Mouse (Mus musculus) olfactory bulb, adult 2 months (tissue): ENCODE measurements at regions not wholly inside any gene's neighbourhood (a gene's known extent, or its start where the extent isn't known, plus 50 kb on each side); places are given as distances from the start of the nearest gene placed in this dataset.

Experiments
- CTCF ChIP-seq: fragments of 200-500 bp; IDR thresholded peaks from 2 replicates; pipeline ENCODE4 v1.5.1; 2012; ENCODE audit warnings: low read depth, mild to moderate bottlenecking, low read length, moderate library complexity; ENCODE audit not compliant: insufficient read depth
- POLR2A ChIP-seq: fragments of 200-500 bp; IDR thresholded peaks from 2 replicates; pipeline ENCODE4 v1.6.1; 2012; ENCODE audit warnings: mild to moderate bottlenecking, low read depth, low read length, moderate library complexity; ENCODE audit not compliant: insufficient read depth

DNA sequence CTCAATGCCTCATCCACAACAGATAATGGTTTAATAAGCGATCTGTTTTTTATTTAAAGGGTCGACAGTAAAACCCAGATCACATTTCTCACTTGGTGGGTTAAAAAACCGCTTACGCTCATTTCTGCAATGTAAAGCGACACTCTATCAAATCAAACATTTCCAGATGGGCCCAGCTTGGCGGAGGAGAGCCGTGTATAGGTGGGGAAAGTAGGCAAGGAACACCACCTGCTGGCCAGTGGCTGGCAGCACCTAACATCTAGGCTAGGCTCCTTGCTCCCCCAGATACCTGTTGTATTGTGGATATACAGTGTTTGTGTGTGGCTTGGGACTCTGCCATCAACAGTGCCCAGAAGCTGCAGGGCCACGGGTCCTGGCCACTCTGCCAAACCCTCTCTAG lies 50.1 kb upstream of the Ttc34 start:
- TF ChIP-seq POLR2A = no peak
- no peak for TF ChIP-seq CTCF
